Mouse (Mus musculus): ENCODE results near the gene Mkks. TPM values are rescaled to one million over a fixed set of nuclear protein-coding genes. Genes with fewer than 3 reads are reported as not detected.

Gene Mkks
- 18.6 and 18.9 TPM in 2 replicates for polyA plus RNA-seq (2015; fragmentation: Nextera tagmentation; extraction: Ambion mirVana)

- WGBS: under 1% methylated on average over 49 of the region's 49 CpGs
- Histone ChIP-seq H3K4me1 (replicated peaks; ENCODE audit: insufficient read depth, low read length) (0 out of 2 replicates have a peak, but pooled peaks cover 3% of the 10 kb centered on the region), H3K9ac (ENCODE audit: low read depth, low read length) (peak within 1 kb of the TSS; percentile 84), H3K4me2 (ENCODE audit: low read length) (peak within 1 kb of the TSS; percentile 59), H3K9me3 (replicated peaks; ENCODE audit: low read length) (no peaks in the 10 kb centered on the region), H3K36me3 (ENCODE audit: insufficient read depth, low read length) (no peaks in the 10 kb centered on the region), H3K4me3 (replicated peaks; ENCODE audit: low read depth, low read length) (peak within 1 kb of the TSS; percentile 78), H3K27ac (peak within 1 kb of the TSS; percentile 94), H3K27me3 (ENCODE audit: insufficient read depth, low read length) (no peaks in the 10 kb centered on the region)
- 0 out of 2 replicates have a peak, but pooled peaks have one; percentile 1 for TF ChIP-seq CTCF (IDR thresholded peaks at IDR 0.05; ENCODE audit: low read depth)
- DNase-seq (ENCODE audit: low spot score) (peak; percentile 100), ATAC-seq (replicated peaks; ENCODE audit: low FRiP score, low read depth) (peak; percentile 99)
Observed at GRCm38 (mm10) chr2:136891068-136891950, at the start of gene Mkks, which contains the start of the genes Slx4ip and AL731706.1. Gene Mkks, minus strand, starts transcription at chr2:136891389. Gene Slx4ip, plus strand, starts transcription at chr2:136891218. Gene AL731706.1, minus strand, starts transcription at chr2:136891389.

- Histone ChIP-seq H3K4me3 (replicated peaks; ENCODE audit: low read depth, low read length) (no peak overlapping the region), H3K4me1 (replicated peaks; ENCODE audit: insufficient read depth, low read length) (no peaks in the 10 kb centered on the region), H3K9ac (ENCODE audit: low read depth, low read length) (no peak overlapping the region), H3K36me3 (ENCODE audit: insufficient read depth, low read length) (no peaks in the 10 kb centered on the region), H3K9me3 (replicated peaks; ENCODE audit: low read length) (no peaks in the 10 kb centered on the region), H3K4me2 (ENCODE audit: low read length) (no peak overlapping the region), H3K27me3 (ENCODE audit: insufficient read depth, low read length) (no peaks in the 10 kb centered on the region), H3K27ac (no peak overlapping the region)
- DNase-seq (ENCODE audit: low spot score) (no peak), ATAC-seq (replicated peaks; ENCODE audit: low FRiP score, low read depth) (no peak)
- WGBS: 84% methylated on average over 1 of the region's 1 CpGs
- TF ChIP-seq CTCF (IDR thresholded peaks at IDR 0.05; ENCODE audit: low read depth): no peak
Observed at GRCm38 (mm10) chr2:136938249-136938648, 47.1 kb upstream of the Mkks start.

GRCm38 (mm10) chr2:136936391-136937288 is 45.5 kb upstream of the Mkks start:
- Histone ChIP-seq H3K9me3 (replicated peaks; ENCODE audit: low read length) (no peaks in the 10 kb centered on the region), H3K27me3 (ENCODE audit: insufficient read depth, low read length) (no peaks in the 10 kb centered on the region), H3K9ac (ENCODE audit: low read depth, low read length) (no peak overlapping the region), H3K4me3 (replicated peaks; ENCODE audit: low read depth, low read length) (no peak overlapping the region), H3K36me3 (ENCODE audit: insufficient read depth, low read length) (no peaks in the 10 kb centered on the region), H3K27ac (no peak overlapping the region), H3K4me1 (replicated peaks; ENCODE audit: insufficient read depth, low read length) (no peaks in the 10 kb centered on the region), H3K4me2 (ENCODE audit: low read length) (no peak overlapping the region)
- WGBS: 84% methylated on average over 4 of the region's 4 CpGs
- ATAC-seq (replicated peaks; ENCODE audit: low FRiP score, low read depth) (no peak), DNase-seq (ENCODE audit: low spot score) (no peak)
- no peak for TF ChIP-seq CTCF (IDR thresholded peaks at IDR 0.05; ENCODE audit: low read depth)

- Histone ChIP-seq H3K27me3 (ENCODE audit: insufficient read depth, low read length) (no peaks in the 10 kb centered on the region), H3K4me3 (replicated peaks; ENCODE audit: low read depth, low read length) (no peak overlapping the region), H3K9ac (ENCODE audit: low read depth, low read length) (no peak overlapping the region), H3K27ac (no peak overlapping the region), H3K4me1 (replicated peaks; ENCODE audit: insufficient read depth, low read length) (no peaks in the 10 kb centered on the region), H3K4me2 (ENCODE audit: low read length) (no peak overlapping the region), H3K9me3 (replicated peaks; ENCODE audit: low read length) (no peaks in the 10 kb centered on the region), H3K36me3 (ENCODE audit: insufficient read depth, low read length) (no peaks in the 10 kb centered on the region)
- DNase-seq (ENCODE audit: low spot score): peak; percentile 27
- 57% methylated on average over 4 of the region's 4 CpGs for WGBS
- ATAC-seq (replicated peaks; ENCODE audit: low FRiP score, low read depth): peak; percentile 63; the same call in 1 of the 2 replicates
- TF ChIP-seq CTCF (IDR thresholded peaks at IDR 0.05; ENCODE audit: low read depth): no peak
Observed at GRCm38 (mm10) chr2:136921003-136921408, 29.8 kb upstream of the Mkks start.

- no peak for TF ChIP-seq CTCF (IDR thresholded peaks at IDR 0.05; ENCODE audit: low read depth)
- DNase-seq (ENCODE audit: low spot score): no peak
- H3K4me1 ChIP-seq (replicated peaks; ENCODE audit: insufficient read depth, low read length): no peaks in the 10 kb centered on the region
- no peak overlapping the region for H3K4me2 ChIP-seq (ENCODE audit: low read length)
- H3K36me3 ChIP-seq (ENCODE audit: insufficient read depth, low read length): no peaks in the 10 kb centered on the region
- H3K9me3 ChIP-seq (replicated peaks; ENCODE audit: low read length): no peaks in the 10 kb centered on the region
- H3K27ac ChIP-seq: no peak overlapping the region
- H3K4me3 ChIP-seq (replicated peaks; ENCODE audit: low read depth, low read length): no peak overlapping the region
- no peak overlapping the region for H3K9ac ChIP-seq (ENCODE audit: low read depth, low read length)
- no peaks in the 10 kb centered on the region for H3K27me3 ChIP-seq (ENCODE audit: insufficient read depth, low read length)
- WGBS: 52% methylated on average over 3 of the region's 3 CpGs
- ATAC-seq (replicated peaks; ENCODE audit: low FRiP score, low read depth): no peak
Observed at GRCm38 (mm10) chr2:136920257-136920993, 29.2 kb upstream of the Mkks start.

Data from kidney, postnatal 0 days (tissue).